ENCODE assay signal across 8 mouse cellular contexts in the genomic region with DNA sequence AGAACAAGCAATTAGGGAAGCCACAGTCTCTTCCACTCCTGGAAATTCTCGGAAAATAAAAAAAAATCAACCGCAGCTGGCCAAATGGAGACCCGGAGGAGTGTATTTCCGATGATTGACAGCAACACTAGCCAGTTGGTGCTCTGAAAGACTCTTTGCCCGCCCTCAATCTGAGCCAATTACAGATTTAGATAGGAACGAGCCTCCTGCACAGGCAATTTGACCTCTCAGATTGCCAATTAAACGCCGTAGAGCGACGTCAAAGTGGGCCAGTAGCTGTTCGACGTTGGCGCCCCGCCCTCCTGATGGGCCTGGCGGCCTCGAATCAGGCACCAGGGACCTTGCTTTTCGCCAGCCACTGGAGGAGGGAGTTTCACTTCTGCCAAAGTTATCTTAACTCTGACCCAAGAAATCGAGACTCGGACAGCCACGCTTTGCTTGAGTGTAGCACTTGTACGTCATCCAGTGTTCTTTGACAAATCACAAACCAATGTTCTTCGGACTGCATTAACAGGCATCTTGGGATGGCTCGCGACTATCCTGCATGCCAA. TPM values are rescaled to one million over a fixed set of nuclear protein-coding genes. Genes with fewer than 3 reads are reported as not detected.
DNase-seq lines count a peak whose midpoint lies in the region; ATAC-seq and TF ChIP-seq lines count a peak whose summit lies in the region.

TSS of gene Ppm1k (minus strand) at position 83 of the 551 bp plus-strand sequence.

- H3K4me1 ChIP-seq in erythroblast, embryonic 14.5 days (ENCODE audit: control insufficient read depth) = peaks cover 20% of the 10 kb centered on the region
- peaks cover 8% of the 10 kb centered on the region; the same call in 1 of the 2 replicates for H3K4me1 ChIP-seq in heart, embryonic 11.5 days (ENCODE audit: control insufficient read depth, insufficient read depth, low read length)
- H3K4me1 ChIP-seq in kidney, embryonic 16.5 days (ENCODE audit: insufficient read depth, low read length) = peaks cover 16% of the 10 kb centered on the region
- peaks cover 14% of the 10 kb centered on the region for H3K4me1 ChIP-seq in liver, adult 2 months (ENCODE audit: control insufficient read depth, insufficient read depth, low read length)

- peak within 1 kb of the TSS; percentile 84 for H3K27ac ChIP-seq in heart, embryonic 11.5 days (ENCODE audit: low read depth, low read length)
- peak within 1 kb of the TSS; percentile 90 for H3K27ac ChIP-seq in kidney, embryonic 16.5 days (ENCODE audit: low read length)
- H3K27ac ChIP-seq in liver, adult 2 months (replicated peaks; ENCODE audit: insufficient read depth, low read depth, low read length) = peak within 1 kb of the TSS; percentile 87

- ATAC-seq in heart, embryonic 11.5 days (replicated peaks; ENCODE audit: insufficient number of reproducible peaks, low FRiP score, low TSS enrichment) = peak; percentile 92
- ATAC-seq in kidney, embryonic 16.5 days (ENCODE audit: low FRiP score, low TSS enrichment) = peak; percentile 99

- no peaks in the 10 kb centered on the region for H3K36me3 ChIP-seq in C2C12 (ENCODE audit: control insufficient read depth, insufficient read depth)
- H3K36me3 ChIP-seq in erythroblast, embryonic 14.5 days (ENCODE audit: control insufficient read depth) = no peaks in the 10 kb centered on the region
- H3K36me3 ChIP-seq in heart, embryonic 11.5 days (ENCODE audit: control insufficient read depth, insufficient read depth, low read length) = no peaks in the 10 kb centered on the region
- H3K36me3 ChIP-seq in kidney, embryonic 16.5 days (ENCODE audit: insufficient read depth, low read length) = no peaks in the 10 kb centered on the region
- no peaks in the 10 kb centered on the region for H3K36me3 ChIP-seq in liver, adult 2 months (ENCODE audit: control insufficient read depth, insufficient read depth, low read length)
- no peaks in the 10 kb centered on the region for H3K36me3 ChIP-seq in myocyte (ENCODE audit: control insufficient read depth, insufficient read depth)
- H3K36me3 ChIP-seq in splenic B cell, adult 2 months (ENCODE audit: control insufficient read depth, insufficient read depth, low read length, poor library complexity, severe bottlenecking) = no peaks in the 10 kb centered on the region

- H3K79me3 ChIP-seq in C2C12 (ENCODE audit: low read depth) = no peaks in the 10 kb centered on the region

- 0 out of 2 replicates have a peak, but pooled peaks have one; percentile 3 for TF ChIP-seq POLR2A in brain, embryonic 14.5 days (IDR thresholded peaks at IDR 0.05; ENCODE audit: borderline replicate concordance, extremely low read depth, insufficient read depth, insufficient read length, poor library complexity, severe bottlenecking)
- TF ChIP-seq POLR2A in liver, adult 2 months (IDR thresholded peaks at IDR 0.05; ENCODE audit: extremely low read depth, insufficient read depth, low read length) = peak; percentile 35
- peak; percentile 47 for TF ChIP-seq POLR2A in myocyte (IDR thresholded peaks at IDR 0.05; ENCODE audit: insufficient read length, low read depth)

- WGBS in heart, embryonic 11.5 days (ENCODE audit: insufficient replicate concordance) = under 1% methylated on average over 24 of the region's 24 CpGs
- WGBS in kidney, embryonic 16.5 days = under 1% methylated on average over 24 of the region's 24 CpGs
- WGBS in liver, adult 2 months = under 1% methylated on average over 24 of the region's 24 CpGs

- no peak for TF ChIP-seq CTCF in C2C12 (IDR thresholded peaks at IDR 0.05; ENCODE audit: control insufficient read depth, insufficient read depth, insufficient read length)
- no peak for TF ChIP-seq CTCF in brain, embryonic 14.5 days (IDR thresholded peaks at IDR 0.05; ENCODE audit: borderline replicate concordance, extremely low read depth, insufficient read depth, insufficient read length)
- no peak for TF ChIP-seq CTCF in liver, adult 2 months (IDR thresholded peaks at IDR 0.05; ENCODE audit: low read depth, low read length)

- H3K9me3 ChIP-seq in erythroblast, embryonic 14.5 days (ENCODE audit: control insufficient read depth, low read length) = no peaks in the 10 kb centered on the region
- no peaks in the 10 kb centered on the region for H3K9me3 ChIP-seq in heart, embryonic 11.5 days (replicated peaks; ENCODE audit: control insufficient read depth, low read length)
- H3K9me3 ChIP-seq in kidney, embryonic 16.5 days (ENCODE audit: low read length) = no peaks in the 10 kb centered on the region

- H3K9ac ChIP-seq in heart, embryonic 11.5 days (ENCODE audit: low read depth, low read length) = peak within 1 kb of the TSS; percentile 82
- peak within 1 kb of the TSS; percentile 87 for H3K9ac ChIP-seq in kidney, embryonic 16.5 days (replicated peaks; ENCODE audit: low read length)
- peak within 1 kb of the TSS; percentile 85 for H3K9ac ChIP-seq in liver, adult 2 months (ENCODE audit: low read depth, low read length)

- no peaks in the 10 kb centered on the region for H3K27me3 ChIP-seq in C2C12 (ENCODE audit: control insufficient read depth, insufficient read depth, insufficient read length)
- H3K27me3 ChIP-seq in erythroblast, embryonic 14.5 days (ENCODE audit: control insufficient read depth) = no peaks in the 10 kb centered on the region
- no peaks in the 10 kb centered on the region for H3K27me3 ChIP-seq in heart, embryonic 11.5 days (ENCODE audit: control insufficient read depth, insufficient read depth, low read length)
- no peaks in the 10 kb centered on the region for H3K27me3 ChIP-seq in kidney, embryonic 16.5 days (ENCODE audit: insufficient read depth, low read length)
- no peaks in the 10 kb centered on the region for H3K27me3 ChIP-seq in liver, adult 2 months (ENCODE audit: control insufficient read depth, insufficient read depth, low read length)
- no peaks in the 10 kb centered on the region for H3K27me3 ChIP-seq in myocyte (ENCODE audit: control insufficient read depth, insufficient read depth, insufficient read length)
- no peaks in the 10 kb centered on the region for H3K27me3 ChIP-seq in splenic B cell, adult 2 months (ENCODE audit: control insufficient read depth, insufficient read depth, low read length, poor library complexity, severe bottlenecking)

- H3K79me2 ChIP-seq in C2C12 (ENCODE audit: control insufficient read depth, insufficient read depth) (no peaks in the 10 kb centered on the region), myocyte (ENCODE audit: control insufficient read depth, insufficient read depth) (no peaks in the 10 kb centered on the region)
- H3K79me2 ChIP-seq in liver, adult 2 months (ENCODE audit: control insufficient read depth, insufficient read depth, low read length) = peaks cover 6% of the 10 kb centered on the region; the same call in 1 of the 2 replicates

- H3K4me2 ChIP-seq in heart, embryonic 11.5 days = peak within 1 kb of the TSS; percentile 84
- peak within 1 kb of the TSS; percentile 85 for H3K4me2 ChIP-seq in kidney, embryonic 16.5 days (replicated peaks; ENCODE audit: low read depth, low read length)
- H3K4me2 ChIP-seq in myocyte (ENCODE audit: low read depth) = peak within 1 kb of the TSS; percentile 97

- H3ac ChIP-seq in C2C12 (ENCODE audit: control insufficient read depth, insufficient read length, low read depth) (peak within 1 kb of the TSS; percentile 40), myocyte (ENCODE audit: control insufficient read depth, insufficient read length) (peak within 1 kb of the TSS; percentile 5)

- DNase-seq in brain, embryonic 14.5 days (ENCODE audit: low read depth) = peak; percentile 99
- peak; percentile 99 for DNase-seq in liver, adult 2 months (ENCODE audit: extremely low read depth, low read depth, low spot score)
- peak; percentile 99 for DNase-seq in splenic B cell, adult 2 months (ENCODE audit: low read depth, low spot score)

- H3K4me3 ChIP-seq in C2C12 (ENCODE audit: insufficient read depth, poor library complexity, severe bottlenecking) (peak within 1 kb of the TSS; percentile 42), myocyte (peak within 1 kb of the TSS; percentile 37)
- H3K4me3 ChIP-seq in erythroblast, embryonic 14.5 days (replicated peaks) = peak within 1 kb of the TSS; percentile 70
- H3K4me3 ChIP-seq in heart, embryonic 11.5 days (ENCODE audit: low read depth, low read length) = peak within 1 kb of the TSS; percentile 76
- H3K4me3 ChIP-seq in kidney, embryonic 16.5 days (ENCODE audit: low read length) = peak within 1 kb of the TSS; percentile 84
- peak within 1 kb of the TSS; percentile 80 for H3K4me3 ChIP-seq in liver, adult 2 months (ENCODE audit: insufficient read depth, low read depth, low read length)

TF ChIP-seq in C2C12, 6 proteins besides CTCF, POLR2A, EP300 and RAD21:
- TF ChIP-seq MAX (IDR thresholded peaks at IDR 0.05) (peak; percentile 62), FOSL1 (IDR thresholded peaks at IDR 0.05; ENCODE audit: insufficient read depth, low read length, poor library complexity, severe bottlenecking) (no peak)

TF ChIP-seq in myocyte, 11 proteins besides CTCF, POLR2A, EP300 and RAD21:
- TF ChIP-seq USF1 (IDR thresholded peaks at IDR 0.05; ENCODE audit: low read depth) (no peak), TCF12 (IDR thresholded peaks at IDR 0.05; ENCODE audit: insufficient read depth, poor library complexity, severe bottlenecking) (no peak), TCF3 (IDR thresholded peaks at IDR 0.05; ENCODE audit: insufficient read length, low read depth) (no peak), SRF (IDR thresholded peaks at IDR 0.05; ENCODE audit: control insufficient read depth, insufficient read length, low read depth) (peak; percentile 49)

RNA-seq across cellular contexts. Expression of gene Ppm1k, which starts in this region (rescaled TPM):
- 0.15 TPM for polyA plus RNA-seq in C2C12 (2012; fragmentation: generic; extraction: Trizol)
- 4.6 and 5.1 TPM in 2 replicates for polyA plus RNA-seq in brain, embryonic 14.5 days (2012; rRNA removed)
- not detected in 2 replicates for polyA plus RNA-seq in erythroblast, embryonic 14.5 days (2012)
- polyA plus RNA-seq in heart, embryonic 11.5 days (2014; fragmentation: Nextera tagmentation; extraction: Ambion mirVana) = 14.8 and 15.2 TPM in 2 replicates
- 3.8 and 5.4 TPM in 2 replicates for polyA plus RNA-seq in kidney, embryonic 16.5 days (2015; fragmentation: Nextera tagmentation; extraction: Ambion mirVana)
- 137 and 148 TPM in 2 replicates for total RNA-seq in liver, adult 2 months (2014; rRNA removed)
- polyA plus RNA-seq in liver, adult 2 months (2012; rRNA removed) = 10.4 and 12.5 TPM in 2 replicates
- polyA plus RNA-seq in myocyte (2012; fragmentation: generic; extraction: Trizol) = 0.47 TPM

Comparison
In these comparisons a context has a peak if more than half of its experiments do, and no peak if none do; other contexts are left out.
1. Peak in every context shown above with its lines: DNase-seq, ATAC-seq, H3K4me3 ChIP-seq and H3K27ac ChIP-seq.